Mouse (Mus musculus) hindbrain, embryonic 11.5 days (tissue): ENCODE measurements at regions not wholly inside any gene's neighbourhood (a gene's known extent, or its start where the extent isn't known, plus 50 kb on each side); places are given as distances from the start of the nearest gene placed in this dataset.

ENCODE experiments used
- ATAC-seq: fragments of 200-750 bp; cut with Nextera tagmentation; 2 replicates; pipeline ENCODE4 v1.8.0; 2017; ENCODE audit warnings: mild to moderate bottlenecking, moderate TSS enrichment, moderate library complexity; ENCODE audit not compliant: low FRiP score
- DNase-seq: peaks from one replicate; pipeline ENCODE4 v3.0.0-alpha.2; 2015; ENCODE audit warnings: low spot score
- H3K27ac ChIP-seq: fragments of 300-500 bp; sonication (generic); 2 replicates; pipeline ENCODE4 v1.5.1; 2014; ENCODE audit warnings: mild to moderate bottlenecking, low read depth, low read length
- H3K27me3 ChIP-seq: fragments of 300-500 bp; sonication (generic); 2 replicates; pipeline ENCODE4 v1.6.1; 2014; ENCODE audit warnings: mild to moderate bottlenecking, low read length, moderate library complexity, mixed read lengths; ENCODE audit not compliant: control insufficient read depth, insufficient read depth
- H3K36me3 ChIP-seq: fragments of 300-500 bp; sonication (generic); 2 replicates; pipeline ENCODE4 v1.6.1; 2014; ENCODE audit warnings: mild to moderate bottlenecking, low read length, moderate library complexity, mixed read lengths; ENCODE audit not compliant: control insufficient read depth, insufficient read depth
- H3K4me1 ChIP-seq: fragments of 300-500 bp; sonication (generic); replicated peaks from 2 replicates; pipeline ENCODE4 v1.6.1; 2014; ENCODE audit warnings: low read length, mixed read lengths; ENCODE audit not compliant: control insufficient read depth, insufficient read depth
- H3K4me2 ChIP-seq: fragments of 300-500 bp; sonication (generic); replicated peaks from 2 replicates; pipeline ENCODE4 v1.6.1; 2014; ENCODE audit warnings: mild to moderate bottlenecking, low read depth, low read length
- H3K4me3 ChIP-seq: fragments of 300-500 bp; sonication (generic); 2 replicates; pipeline ENCODE4 v1.5.1; 2014; ENCODE audit warnings: low read depth, low read length
- H3K9ac ChIP-seq: fragments of 300-500 bp; sonication (generic); 2 replicates; pipeline ENCODE4 v1.6.1; 2014; ENCODE audit warnings: low read depth, low read length
- H3K9me3 ChIP-seq: fragments of 300-500 bp; sonication (generic); 2 replicates; pipeline ENCODE4 v1.6.1; 2016; ENCODE audit warnings: low read length; ENCODE audit not compliant: control insufficient read depth
- WGBS: fragments of 180-500 bp; shearing (Covaris S2); extraction: QIAGEN DNeasy Blood & Tissue Kit; methylation state at CpG from one replicate; pipeline ENCODE4 v1.1.7; 2014; 5-methylcytosine and 5-hydroxymethylcytosine counted together

- H3K4me3 ChIP-seq, result no peak overlapping the region
- ATAC-seq (no peak), DNase-seq (no peak)
- H3K36me3 ChIP-seq, result no peaks in the 10 kb centered on the region
- no peaks in the 10 kb centered on the region for H3K9me3 ChIP-seq
- no peaks in the 10 kb centered on the region; the same call in 1 of the 2 replicates for H3K4me1 ChIP-seq
- H3K9ac ChIP-seq, result no peak overlapping the region
- no peaks in the 10 kb centered on the region for H3K27me3 ChIP-seq
- H3K27ac ChIP-seq, result no peak overlapping the region
- 57% methylated on average over 6 of the region's 6 CpGs for WGBS
- H3K4me2 ChIP-seq, result no peak overlapping the region
Measured at GRCm38 (mm10) chr8:109105693-109106092, 388.1 kb upstream of the Pmfbp1 start.

DNA sequence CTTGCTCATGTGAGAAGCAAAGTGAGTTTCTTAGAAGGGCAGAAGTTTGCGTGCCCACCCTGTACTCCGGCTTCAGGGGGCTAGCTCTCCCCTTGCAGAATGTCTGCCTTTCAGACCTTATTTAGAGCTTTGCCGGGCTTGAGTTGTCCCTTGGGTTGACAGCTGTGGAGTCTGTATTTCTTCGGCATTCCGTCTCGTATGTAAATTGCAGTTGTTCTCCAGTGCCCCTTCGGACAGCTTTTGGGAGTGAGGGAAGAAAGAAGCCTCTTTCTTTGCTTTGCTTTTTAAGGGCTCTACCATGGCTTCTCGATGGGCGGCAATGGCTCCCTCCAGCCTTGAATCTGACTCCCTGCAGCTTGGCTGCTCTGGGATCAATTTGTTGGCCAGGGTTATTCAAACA is 386.9 kb upstream of the Pmfbp1 start:
- Histone ChIP-seq H3K27ac (no peak overlapping the region), H3K9me3 (no peaks in the 10 kb centered on the region), H3K9ac (no peak overlapping the region), H3K36me3 (no peaks in the 10 kb centered on the region), H3K4me3 (no peak overlapping the region), H3K27me3 (no peaks in the 10 kb centered on the region), H3K4me2 (no peak overlapping the region), H3K4me1 (no peaks in the 10 kb centered on the region; the same call in 1 of the 2 replicates)
- ATAC-seq (no peak), DNase-seq (peak; percentile 15)
- 41% methylated on average over 9 of the region's 9 CpGs for WGBS

DNA sequence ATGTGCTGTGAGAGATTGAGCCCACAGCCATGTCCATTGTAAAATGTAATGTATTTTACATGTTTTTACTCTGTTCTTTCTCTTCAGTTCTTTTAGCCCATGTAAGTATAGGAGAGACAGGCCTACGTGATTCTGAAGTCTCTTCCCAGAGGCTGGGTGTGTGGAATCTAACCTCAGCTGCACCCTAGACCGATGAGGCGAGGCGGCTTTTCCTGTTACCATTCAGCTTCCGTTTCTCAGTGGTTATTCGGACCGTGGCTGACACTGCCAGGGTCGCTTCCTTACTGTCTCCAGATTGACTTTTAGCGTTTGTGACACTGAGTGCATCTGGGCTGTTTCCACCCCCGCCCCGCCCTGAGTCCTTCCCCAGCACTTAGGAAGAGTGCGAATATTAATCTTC is 386.1 kb upstream of the Pmfbp1 start:
- WGBS, result 69% methylated on average over 12 of the region's 12 CpGs

DNA sequence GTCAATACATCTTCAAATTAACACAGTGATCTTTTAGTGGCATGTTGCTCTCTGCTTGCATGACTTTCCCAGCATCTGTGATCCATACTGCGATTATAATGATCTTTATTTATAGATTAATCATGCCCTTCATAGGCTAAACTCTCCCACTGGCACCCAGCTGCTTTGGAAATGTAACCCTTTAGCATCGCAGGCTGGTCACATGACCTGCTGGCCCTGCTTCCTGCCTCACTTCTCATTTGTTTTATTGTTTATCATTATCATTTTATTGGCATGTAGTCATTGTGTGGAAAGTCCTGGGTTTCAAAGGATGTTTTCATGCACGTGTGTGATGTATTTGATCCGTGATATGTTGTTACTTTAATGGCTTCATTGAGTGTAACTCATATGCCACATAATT is 384.4 kb upstream of the Pmfbp1 start:
- Histone ChIP-seq H3K36me3 (no peaks in the 10 kb centered on the region), H3K27me3 (no peaks in the 10 kb centered on the region), H3K4me1 (no peaks in the 10 kb centered on the region; the same call in 1 of the 2 replicates), H3K9ac (no peak overlapping the region), H3K27ac (no peak overlapping the region), H3K4me3 (no peak overlapping the region), H3K9me3 (no peaks in the 10 kb centered on the region), H3K4me2 (no peak overlapping the region)
- ATAC-seq (no peak), DNase-seq (no peak)
- WGBS, result 83% methylated on average over 4 of the region's 4 CpGs

More for the DNA sequence above, 386.1 kb upstream of the Pmfbp1 start:
- Histone ChIP-seq H3K9me3 (no peaks in the 10 kb centered on the region), H3K4me2 (no peak overlapping the region), H3K9ac (no peak overlapping the region), H3K27me3 (no peaks in the 10 kb centered on the region), H3K36me3 (no peaks in the 10 kb centered on the region), H3K27ac (no peak overlapping the region), H3K4me3 (no peak overlapping the region), H3K4me1 (no peaks in the 10 kb centered on the region; the same call in 1 of the 2 replicates)
- no peak for DNase-seq
- no peak for ATAC-seq

- ATAC-seq, result no peak
- Histone ChIP-seq H3K36me3 (no peaks in the 10 kb centered on the region), H3K27me3 (no peaks in the 10 kb centered on the region), H3K9ac (no peak overlapping the region), H3K9me3 (no peaks in the 10 kb centered on the region), H3K4me1 (no peaks in the 10 kb centered on the region), H3K27ac (no peak overlapping the region), H3K4me2 (no peak overlapping the region), H3K4me3 (no peak overlapping the region)
- WGBS, result 19% methylated on average over 6 of the region's 6 CpGs
- peak; percentile 50 for DNase-seq
Measured at GRCm38 (mm10) chr8:109121776-109122175, 372.1 kb upstream of the Pmfbp1 start.

GRCm38 (mm10) chr8:109142495-109143158 is 351.2 kb upstream of the Pmfbp1 start:
- no peak for ATAC-seq
- 89% methylated on average over 8 of the region's 8 CpGs for WGBS
- Histone ChIP-seq H3K4me1 (no peaks in the 10 kb centered on the region), H3K36me3 (no peaks in the 10 kb centered on the region), H3K4me2 (no peak overlapping the region), H3K27ac (no peak overlapping the region), H3K9me3 (no peaks in the 10 kb centered on the region), H3K4me3 (no peak overlapping the region), H3K9ac (no peak overlapping the region), H3K27me3 (no peaks in the 10 kb centered on the region)
- DNase-seq, result no peak

- DNase-seq, result no peak
- Histone ChIP-seq H3K27ac (no peak overlapping the region), H3K4me1 (no peaks in the 10 kb centered on the region), H3K36me3 (no peaks in the 10 kb centered on the region), H3K4me3 (no peak overlapping the region), H3K27me3 (no peaks in the 10 kb centered on the region), H3K9me3 (no peaks in the 10 kb centered on the region), H3K9ac (no peak overlapping the region), H3K4me2 (no peak overlapping the region)
- 87% methylated on average over 4 of the region's 4 CpGs for WGBS
- no peak for ATAC-seq
Measured at GRCm38 (mm10) chr8:109151711-109152110, 342.1 kb upstream of the Pmfbp1 start.

GRCm38 (mm10) chr8:109155489-109155888 is 338.3 kb upstream of the Pmfbp1 start:
- Histone ChIP-seq H3K4me3 (no peak overlapping the region), H3K4me2 (no peak overlapping the region), H3K9ac (no peak overlapping the region), H3K27ac (no peak overlapping the region), H3K36me3 (no peaks in the 10 kb centered on the region), H3K4me1 (no peaks in the 10 kb centered on the region), H3K9me3 (no peaks in the 10 kb centered on the region), H3K27me3 (no peaks in the 10 kb centered on the region)
- DNase-seq (peak; percentile 1), ATAC-seq (no peak)
- WGBS, result 75% methylated on average over 11 of the region's 11 CpGs

- WGBS, result 82% methylated on average over 8 of the region's 8 CpGs
- no peaks in the 10 kb centered on the region for H3K9me3 ChIP-seq
- H3K36me3 ChIP-seq, result no peaks in the 10 kb centered on the region
- no peak overlapping the region for H3K4me2 ChIP-seq
- H3K4me3 ChIP-seq, result no peak overlapping the region
- no peaks in the 10 kb centered on the region for H3K27me3 ChIP-seq
- ATAC-seq (no peak), DNase-seq (no peak)
- no peak overlapping the region for H3K27ac ChIP-seq
- H3K4me1 ChIP-seq, result no peaks in the 10 kb centered on the region
- H3K9ac ChIP-seq, result no peak overlapping the region
Measured at GRCm38 (mm10) chr8:109156016-109156415, 337.8 kb upstream of the Pmfbp1 start.
